Mouse (Mus musculus) A20 (cell line): Measurements from ENCODE around the gene Ppp1r11.

Source experiments
- DNase-seq: peaks from one replicate; pipeline ENCODE4 v3.0.0-alpha.2; 2011; ENCODE audit warnings: low read depth, low spot score

Ppp1r11 gene

GRCm38 (mm10) chr17:36915076-36915475 is 36.5 kb downstream of the Ppp1r11 start:
- peak; percentile 62 for DNase-seq

- DNase-seq, result peak; percentile 79
Observed at GRCm38 (mm10) chr17:36914108-36914507, 37.4 kb downstream of the Ppp1r11 start.

GRCm38 (mm10) chr17:36912031-36912430 is 39.5 kb downstream of the Ppp1r11 start:
- no peak for DNase-seq

GRCm38 (mm10) chr17:36909802-36910201 is 41.7 kb downstream of the Ppp1r11 start:
- no peak for DNase-seq

GRCm38 (mm10) chr17:36908235-36908634 is 43.3 kb downstream of the Ppp1r11 start:
- DNase-seq, result no peak

GRCm38 (mm10) chr17:36903651-36904050 is 47.9 kb downstream of the Ppp1r11 start:
- no peak for DNase-seq

GRCm38 (mm10) chr17:36900691-36901090 is 50.9 kb downstream of the Ppp1r11 start:
- peak; percentile 30 for DNase-seq

GRCm38 (mm10) chr17:36900001-36900400 is 51.5 kb downstream of the Ppp1r11 start:
- no peak for DNase-seq

GRCm38 (mm10) chr17:36899376-36899775 is 52.2 kb downstream of the Ppp1r11 start:
- no peak for DNase-seq
